Mouse (Mus musculus) thymus, postnatal 14 days (tissue): ENCODE measurements around the gene Arhgap24.
"Not testable (repeated sequence)": the region's sequence is repeated elsewhere in the genome, so short reads cannot be mapped to it uniquely, and the experiment has no call there.

Experiments
- DNase-seq: peaks from one replicate; pipeline ENCODE4 v3.0.0; 2021

Gene Arhgap24

DNA sequence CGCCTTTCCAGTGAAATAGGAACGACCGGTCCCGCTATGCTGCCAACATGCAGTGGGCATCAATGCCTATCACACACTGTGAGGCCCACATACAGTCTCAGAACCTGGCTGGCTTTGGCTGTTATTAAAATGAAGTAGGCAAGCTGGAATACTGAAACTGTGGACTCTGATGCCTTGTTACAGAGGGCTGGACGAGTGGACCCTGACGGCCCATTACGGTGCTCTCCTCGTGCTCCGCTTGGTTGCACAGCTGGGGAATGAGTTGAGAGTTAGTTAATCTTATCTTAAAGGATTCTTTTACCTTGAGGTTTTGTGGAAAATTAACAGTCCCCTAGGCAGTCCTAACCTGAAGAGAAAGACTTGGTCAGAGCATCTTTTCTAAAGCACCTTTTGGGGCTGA is 422.3 kb downstream of the Arhgap24 start:
- DNase-seq: no peak

DNA sequence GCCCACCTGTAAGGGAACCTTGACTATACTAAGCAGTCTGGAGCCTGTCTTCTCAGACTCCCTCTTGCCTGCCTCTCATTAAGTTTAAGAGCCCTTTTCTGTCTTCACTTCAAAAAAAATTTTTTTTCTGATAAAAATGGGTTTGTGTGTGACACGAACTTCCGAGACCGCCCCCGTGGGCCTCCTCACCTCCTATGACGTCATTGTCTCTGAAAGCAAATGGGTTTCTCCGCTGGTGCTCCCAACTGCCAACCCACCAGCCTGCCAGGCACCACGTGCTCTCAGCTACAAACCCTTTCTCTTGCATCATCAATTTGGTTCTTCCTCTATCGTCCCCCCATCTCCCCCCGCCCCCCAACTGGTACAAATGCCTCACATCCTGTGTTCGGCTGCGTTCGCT is 422.9 kb downstream of the Arhgap24 start:
- DNase-seq: no peak

DNA sequence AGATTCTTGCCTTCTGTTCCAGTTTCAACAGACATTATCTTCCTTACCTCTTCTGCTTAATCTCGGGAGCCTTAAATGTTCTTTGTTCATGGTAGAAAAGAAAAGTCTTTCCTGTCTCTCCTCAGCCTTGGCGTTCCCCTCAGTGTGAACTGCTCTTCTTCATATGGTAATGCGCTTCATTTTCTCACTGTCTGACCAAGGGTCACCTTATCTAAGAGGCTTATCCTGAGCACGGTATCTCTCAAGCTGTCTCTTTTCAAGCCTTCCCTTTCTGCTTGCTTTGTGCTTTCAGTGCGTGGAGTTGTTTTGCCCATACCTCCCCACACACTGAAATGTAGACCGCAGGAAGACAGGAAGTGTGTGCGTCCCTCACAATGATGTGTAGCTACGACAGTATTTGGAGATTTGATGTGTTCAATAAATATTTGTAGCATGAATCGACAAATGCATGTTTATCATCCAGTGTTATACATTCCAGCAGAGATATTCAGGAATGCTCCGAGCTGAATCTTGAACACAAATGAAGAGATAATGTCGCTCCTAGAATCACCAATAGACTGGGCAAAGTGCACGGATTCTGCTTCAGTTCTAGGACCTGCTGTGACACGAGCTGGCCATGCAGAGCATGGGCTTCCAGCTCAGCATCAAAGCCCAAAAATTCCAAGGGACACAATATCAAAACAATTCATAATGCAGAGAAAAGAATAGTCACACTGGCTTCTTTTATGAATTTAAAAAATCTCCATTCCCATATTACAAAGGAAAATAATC is 424.4 kb downstream of the Arhgap24 start:
- no peak for DNase-seq

DNA sequence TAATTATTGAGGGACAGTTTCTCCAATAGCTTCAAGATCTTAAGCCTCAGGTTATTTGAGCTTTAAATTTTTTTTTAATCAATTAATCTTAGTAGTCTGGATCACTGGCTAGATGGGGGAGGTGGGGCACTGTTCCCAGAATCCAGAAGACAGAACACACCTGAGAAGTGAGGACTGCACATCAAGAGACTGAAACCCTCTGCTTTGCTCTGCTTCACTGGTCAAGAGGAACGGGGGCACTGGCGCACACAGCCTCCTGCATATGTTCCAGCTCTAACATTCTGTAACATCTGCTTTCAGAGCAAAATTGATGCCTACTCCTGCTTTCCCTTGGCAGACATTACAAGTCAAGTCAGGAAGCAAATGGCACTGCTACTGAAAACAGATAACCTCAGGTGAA is 439.0 kb downstream of the Arhgap24 start:
- DNase-seq: no peak

DNA sequence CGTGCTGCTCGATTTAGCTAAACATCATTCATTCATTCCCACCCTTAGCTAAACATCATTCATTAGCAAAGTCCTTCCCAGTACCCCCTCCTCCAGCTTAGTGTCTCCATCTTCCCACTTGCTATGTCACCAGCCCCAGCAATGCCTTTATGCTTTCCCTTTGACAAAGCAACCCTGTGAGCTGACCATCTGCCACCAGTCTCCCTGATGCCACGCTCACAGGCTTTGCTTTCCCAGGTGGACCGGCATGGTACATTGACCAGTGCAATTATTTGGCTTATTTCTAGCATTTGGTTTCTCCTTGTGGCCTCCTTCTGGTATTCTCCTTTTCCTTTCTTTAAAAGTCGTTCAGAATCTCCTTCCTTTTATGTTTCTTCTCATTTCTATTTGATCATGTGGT is 445.6 kb downstream of the Arhgap24 start:
- no peak for DNase-seq

DNA sequence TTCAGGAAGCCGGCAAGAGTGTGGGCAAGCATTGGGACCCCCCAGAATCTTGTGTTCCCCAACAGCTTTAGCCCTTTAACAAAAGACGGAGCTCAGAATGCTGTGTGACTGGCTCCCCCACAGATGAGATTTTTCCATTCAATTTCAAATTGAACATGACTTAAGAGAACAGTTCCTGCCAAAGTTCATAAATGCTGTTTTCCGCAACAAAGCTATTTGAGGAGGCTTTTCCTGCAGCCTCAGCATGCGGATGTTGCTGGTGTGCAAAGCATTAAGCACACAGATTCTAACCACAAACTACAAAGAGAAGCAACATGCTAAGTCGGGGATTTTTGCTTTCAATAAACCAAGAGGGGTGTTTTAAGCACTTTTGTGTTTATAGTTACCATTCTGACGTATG is 449.0 kb downstream of the Arhgap24 start:
- no peak for DNase-seq

DNA sequence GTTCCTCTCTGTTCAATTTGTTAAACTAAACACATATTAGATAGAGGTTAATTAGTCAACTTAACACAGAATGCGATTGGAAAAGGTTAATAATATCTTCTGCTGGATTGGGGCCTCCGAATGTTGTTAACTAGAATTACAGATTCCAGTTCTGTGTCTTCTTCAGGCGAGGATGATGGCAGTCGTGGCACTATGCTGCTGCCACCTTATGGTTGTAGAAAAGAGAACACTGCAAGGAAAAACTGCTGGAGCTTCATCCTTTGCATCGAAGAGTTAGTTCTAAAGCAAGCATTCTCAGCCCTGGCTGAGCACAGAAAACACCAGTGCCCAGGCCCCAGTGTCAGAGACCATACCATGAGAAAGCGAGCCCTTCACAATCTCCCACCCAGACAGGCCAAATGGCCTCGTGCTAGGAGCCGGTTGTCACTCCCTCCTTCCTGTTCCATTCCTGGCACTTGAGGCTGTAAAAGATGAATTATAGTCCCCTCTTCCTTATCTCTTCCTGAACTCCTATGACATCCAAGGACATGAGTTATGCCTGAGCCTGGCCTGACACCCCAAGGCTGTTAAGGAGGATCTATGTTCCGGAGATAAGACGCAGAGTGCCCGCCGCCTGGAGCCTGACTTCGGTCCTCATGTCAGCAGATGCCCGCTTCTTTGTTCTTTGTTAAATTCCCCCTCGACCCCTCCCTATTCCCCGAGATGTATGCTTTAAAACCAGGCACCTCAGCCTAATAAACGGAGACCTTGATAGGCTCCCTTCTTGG is 462.9 kb downstream of the Arhgap24 start:
- not testable (repeated sequence) for DNase-seq

DNA sequence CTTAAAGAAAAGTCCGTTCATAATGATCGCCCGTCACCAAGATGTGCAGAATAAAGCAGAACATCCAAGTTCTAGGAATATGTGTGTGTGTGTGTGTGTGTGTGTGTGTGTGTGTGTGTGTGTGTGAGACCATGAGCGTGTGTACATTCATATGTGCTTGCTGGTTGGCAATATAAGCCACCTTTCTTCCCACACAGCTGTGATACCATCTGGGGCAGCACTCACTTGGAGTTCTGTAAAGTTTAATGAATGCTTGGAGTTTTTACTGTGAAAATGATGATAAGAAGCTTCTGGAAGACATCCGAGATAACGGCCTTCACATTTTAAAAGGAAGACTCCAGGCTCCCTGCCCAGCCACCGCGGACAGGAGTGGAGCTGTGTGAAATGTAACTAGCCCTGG is 465.4 kb downstream of the Arhgap24 start:
- DNase-seq: no peak

DNA sequence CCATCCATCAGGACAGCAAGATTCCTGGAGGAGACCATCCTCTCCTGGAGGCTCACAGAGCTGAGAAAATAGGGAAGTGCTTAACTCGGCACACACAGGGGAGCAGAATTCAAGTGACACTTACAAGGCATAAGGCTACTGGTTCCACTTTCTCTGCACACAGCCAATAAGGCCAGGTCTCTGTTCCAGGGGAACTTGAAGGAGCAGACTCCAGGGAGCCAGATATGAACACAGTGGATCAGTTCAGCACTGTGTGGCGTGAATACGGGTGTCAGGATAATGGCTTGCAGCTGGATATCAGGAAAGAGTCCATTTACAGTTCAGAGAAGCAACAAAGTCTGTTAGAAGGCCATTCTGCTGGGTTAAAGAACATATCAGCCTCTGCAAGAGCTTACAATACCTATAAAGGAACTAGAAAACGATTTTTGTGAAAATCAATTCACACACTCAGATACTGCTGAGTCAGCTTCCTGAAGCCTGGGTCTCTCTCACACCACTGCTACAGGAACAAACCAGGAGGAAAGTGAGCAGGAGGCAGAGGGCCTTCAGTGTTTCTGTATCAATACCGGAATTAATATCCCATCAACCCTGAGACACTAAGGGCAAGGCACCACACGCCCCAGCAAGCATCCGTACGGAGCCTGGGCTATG is 466.0 kb downstream of the Arhgap24 start:
- no peak for DNase-seq
